Mouse (Mus musculus) c-Kit-positive CD71-positive TER-119-negative erythroid progenitor cells, embryonic 14.5 days (primary cell): ENCODE data around the gene Wapl.

ENCODE experiments used
- DNase-seq: peaks from one replicate; pipeline ENCODE4 v3.0.0-alpha.2; 2013; ENCODE audit warnings: low read depth

Wapl gene

GRCm38 (mm10) chr14:34773681-34774080 is 100.0 kb downstream of the Wapl start:
- no peak for DNase-seq

GRCm38 (mm10) chr14:34774231-34774630 is 100.5 kb downstream of the Wapl start:
- no peak for DNase-seq

- DNase-seq: no peak
These were observed 103.1 kb downstream of the Wapl start for GRCm38 (mm10) chr14:34776719-34777385.

- DNase-seq: peak; percentile 62
These were observed 104.1 kb downstream of the Wapl start for GRCm38 (mm10) chr14:34777810-34778209.

- DNase-seq: no peak
These were observed 105.0 kb downstream of the Wapl start for GRCm38 (mm10) chr14:34778760-34779159.

DNA sequence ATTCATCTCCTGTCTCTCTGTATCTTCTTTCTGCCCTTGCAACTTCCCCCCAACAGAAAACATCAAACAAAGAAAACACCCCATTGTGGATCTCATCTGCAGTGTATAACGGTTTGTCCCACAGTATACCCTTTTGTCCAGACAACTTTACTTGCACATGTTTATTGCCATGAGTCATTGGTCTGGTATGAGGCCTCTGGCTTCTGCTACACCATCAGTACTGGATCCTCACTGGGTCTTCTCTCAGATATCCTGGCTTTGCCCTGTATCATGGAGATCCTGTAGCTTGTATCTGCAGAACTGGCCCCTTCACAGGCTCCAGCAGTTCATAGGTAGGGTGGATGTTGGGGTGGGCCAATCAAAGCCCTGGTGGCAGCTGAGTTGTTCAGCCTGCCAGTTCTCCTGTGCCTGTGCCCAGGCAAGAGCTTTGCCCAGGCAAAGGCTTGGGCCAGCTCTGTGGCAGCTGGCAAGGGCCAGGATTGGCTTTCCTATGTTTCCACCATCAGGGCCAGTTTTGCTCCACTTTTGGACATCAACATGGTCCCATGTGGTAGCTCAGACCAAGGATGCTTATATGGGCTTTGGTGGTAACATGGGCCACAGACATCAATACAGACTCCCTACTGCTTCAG is 119.8 kb downstream of the Wapl start:
- no peak for DNase-seq
